Mouse (Mus musculus) heart, adult 2 months (tissue): ENCODE results near the gene Scaf1. TPM values are rescaled to one million over a fixed set of nuclear protein-coding genes. Genes with fewer than 3 reads are reported as not detected.

Experiments
- DNase-seq, 2 experiments: peaks; one replicate each; pipeline ENCODE4 v3.0.0; 2021
- H3K27ac ChIP-seq: fragments of 200-600 bp; 2 replicates; pipeline ENCODE4 v1.8.1; 2022
- H3K27me3 ChIP-seq: fragments of 200-500 bp; 2 replicates; pipeline ENCODE4 v1.6.1; 2012; ENCODE audit warnings: mild to moderate bottlenecking, low read length, inconsistent platforms, mixed read lengths; ENCODE audit not compliant: control insufficient read depth, insufficient read depth
- H3K36me3 ChIP-seq: fragments of 200-500 bp; 2 replicates; pipeline ENCODE4 v1.6.1; 2012; ENCODE audit warnings: low read length, inconsistent platforms; ENCODE audit not compliant: control insufficient read depth, insufficient read depth
- H3K4me1 ChIP-seq: fragments of 200-500 bp; 2 replicates; pipeline ENCODE4 v1.6.1; 2011; ENCODE audit warnings: low read length; ENCODE audit not compliant: control insufficient read depth, insufficient read depth
- H3K4me3 ChIP-seq: fragments of 200-600 bp; 2 replicates; pipeline ENCODE4 v1.8.1; 2022
- H3K79me2 ChIP-seq: fragments of 200-500 bp; replicated peaks from 2 replicates; pipeline ENCODE4 v1.6.1; 2012; ENCODE audit warnings: mild to moderate bottlenecking, inconsistent platforms, low read length, moderate library complexity, mixed read lengths; ENCODE audit not compliant: control insufficient read depth, insufficient read depth
- H3K9ac ChIP-seq: fragments of 200-500 bp; 2 replicates; pipeline ENCODE4 v1.6.1; 2012; ENCODE audit warnings: low read depth, mild to moderate bottlenecking, control low read depth, inconsistent platforms, low read length, mixed read lengths
- CTCF ChIP-seq: fragments of 200-600 bp; IDR thresholded peaks from 2 replicates; pipeline ENCODE4 v1.8.1; 2022; ENCODE audit warnings: antibody characterized with exemption, mild to moderate bottlenecking, moderate library complexity
- EP300 ChIP-seq: fragments of 200-500 bp; IDR thresholded peaks from 2 replicates; pipeline ENCODE4 v1.6.1; 2011; ENCODE audit warnings: low read depth, low read length, control low read depth; ENCODE audit not compliant: insufficient read depth
- POLR2A ChIP-seq: fragments of 200-500 bp; IDR thresholded peaks from 2 replicates; pipeline ENCODE4 v1.6.1; 2011; ENCODE audit warnings: mild to moderate bottlenecking, low read depth, low read length, control low read depth; ENCODE audit not compliant: insufficient read depth
- WGBS: fragments of 180-500 bp; shearing (Covaris S2); methylation state at CpG from one replicate; pipeline ENCODE4 v1.1.7; 2018; 5-methylcytosine and 5-hydroxymethylcytosine counted together
- intact Hi-C: fragments of 180-260 bp; cut with DNase I; formaldehyde crosslinking; loops from one replicate; pipeline ENCODE4 v1.15.1; 2025
- polyA plus RNA-seq: library from polyadenylated mRNA; depleted of rRNA; stranded (reverse); fragments of >200 nt; gene quantifications from 2 replicates; pipeline ENCODE4 v1.2.3, GENCODE M21; 2012
- total RNA-seq, 2 experiments: library from RNA; stranded (reverse); gene quantifications; 2 replicates each; pipeline ENCODE4 v1.2.3; 2021

The Scaf1 gene
- total and polyA plus RNA-seq, 3 experiments, result 36.0 to 46.6 (median 45.5) TPM

GRCm38 (mm10) chr7:45014096-45014451 is 2.1 kb downstream of the Scaf1 start:
- no peak overlapping the region for H3K9ac ChIP-seq
- no peaks in the 10 kb centered on the region for H3K36me3 ChIP-seq
- peaks cover 1% of the 10 kb centered on the region; the same call in 1 of the 2 replicates for H3K79me2 ChIP-seq
- TF ChIP-seq EP300 (no peak), CTCF (no peak), POLR2A (no peak)
- 0 out of 2 replicates have a peak, but pooled peaks cover 1% of the 10 kb centered on the region for H3K4me1 ChIP-seq
- H3K27ac ChIP-seq, result no peak overlapping the region
- DNase-seq, result no peak
- intact Hi-C loops, result no loop called here
- no peaks in the 10 kb centered on the region for H3K27me3 ChIP-seq
- WGBS, result 75% methylated on average over 3 of the region's 3 CpGs
- H3K4me3 ChIP-seq, result no peak overlapping the region

GRCm38 (mm10) chr7:45013366-45014095 is 2.6 kb downstream of the Scaf1 start:
- peaks cover 1% of the 10 kb centered on the region; the same call in 1 of the 2 replicates for H3K79me2 ChIP-seq
- no peaks in the 10 kb centered on the region for H3K27me3 ChIP-seq
- 89% methylated on average over 16 of the region's 16 CpGs for WGBS
- intact Hi-C loops, result no loop called here
- no peak overlapping the region for H3K4me3 ChIP-seq
- no peaks in the 10 kb centered on the region for H3K36me3 ChIP-seq
- TF ChIP-seq CTCF (no peak), EP300 (no peak), POLR2A (no peak)
- no peak for DNase-seq
- no peak overlapping the region for H3K27ac ChIP-seq
- no peak overlapping the region for H3K9ac ChIP-seq
- 0 out of 2 replicates have a peak, but pooled peaks cover 1% of the 10 kb centered on the region for H3K4me1 ChIP-seq

- 72% methylated on average over 4 of the region's 4 CpGs for WGBS
- H3K79me2 ChIP-seq, result peaks cover 1% of the 10 kb centered on the region; the same call in 1 of the 2 replicates
- no peak for DNase-seq
- TF ChIP-seq POLR2A (no peak), CTCF (no peak), EP300 (no peak)
- 0 out of 2 replicates have a peak, but pooled peaks cover 1% of the 10 kb centered on the region for H3K4me1 ChIP-seq
- H3K9ac ChIP-seq, result no peak overlapping the region
- H3K36me3 ChIP-seq, result no peaks in the 10 kb centered on the region
- H3K27me3 ChIP-seq, result no peaks in the 10 kb centered on the region
- no peak overlapping the region for H3K27ac ChIP-seq
- intact Hi-C loops, result no loop called here
- no peak overlapping the region for H3K4me3 ChIP-seq
Observed at GRCm38 (mm10) chr7:45012824-45013223, 3.3 kb downstream of the Scaf1 start.

GRCm38 (mm10) chr7:45012011-45012410 is 4.2 kb downstream of the Scaf1 start:
- intact Hi-C loops, result no loop called here
- TF ChIP-seq POLR2A, result no peak
- no peak for TF ChIP-seq CTCF
- no peak for TF ChIP-seq EP300
- Histone ChIP-seq H3K27me3 (no peaks in the 10 kb centered on the region), H3K9ac (no peak overlapping the region), H3K27ac (no peak overlapping the region), H3K36me3 (no peaks in the 10 kb centered on the region), H3K79me2 (peaks cover 1% of the 10 kb centered on the region; the same call in 1 of the 2 replicates), H3K4me1 (0 out of 2 replicates have a peak, but pooled peaks cover 1% of the 10 kb centered on the region), H3K4me3 (no peak overlapping the region)
- 95% methylated on average over 6 of the region's 6 CpGs for WGBS
- DNase-seq, result no peak

GRCm38 (mm10) chr7:45008411-45008810 is 7.8 kb downstream of the Scaf1 start:
- intact Hi-C loops, result no loop called here
- H3K79me2 ChIP-seq, result no peaks in the 10 kb centered on the region; the same call in none of the 2 replicates
- no peak for TF ChIP-seq POLR2A
- TF ChIP-seq EP300, result no peak
- no peak for TF ChIP-seq CTCF
- no peaks in the 10 kb centered on the region for H3K36me3 ChIP-seq
- no peak overlapping the region for H3K9ac ChIP-seq
- no peak overlapping the region for H3K4me3 ChIP-seq
- no peak overlapping the region for H3K27ac ChIP-seq
- 92% methylated on average over 19 of the region's 19 CpGs for WGBS
- peaks cover 1% of the 10 kb centered on the region; the same call in 1 of the 2 replicates for H3K4me1 ChIP-seq
- no peaks in the 10 kb centered on the region for H3K27me3 ChIP-seq
- no peak for DNase-seq

- Histone ChIP-seq H3K27ac (no peak overlapping the region), H3K4me3 (no peak overlapping the region), H3K4me1 (peaks cover 1% of the 10 kb centered on the region; the same call in 1 of the 2 replicates), H3K79me2 (no peaks in the 10 kb centered on the region; the same call in none of the 2 replicates), H3K9ac (no peak overlapping the region), H3K27me3 (no peaks in the 10 kb centered on the region), H3K36me3 (no peaks in the 10 kb centered on the region)
- TF ChIP-seq CTCF, result no peak
- no peak for TF ChIP-seq POLR2A
- TF ChIP-seq EP300, result no peak
- no peak for DNase-seq
- intact Hi-C loops, result no loop called here
- 94% methylated on average over 30 of the region's 30 CpGs for WGBS
Observed at GRCm38 (mm10) chr7:45007846-45008245, 8.3 kb downstream of the Scaf1 start.
